Comparison of ENCODE assay signal across 10 mouse cellular contexts in the genomic region with DNA sequence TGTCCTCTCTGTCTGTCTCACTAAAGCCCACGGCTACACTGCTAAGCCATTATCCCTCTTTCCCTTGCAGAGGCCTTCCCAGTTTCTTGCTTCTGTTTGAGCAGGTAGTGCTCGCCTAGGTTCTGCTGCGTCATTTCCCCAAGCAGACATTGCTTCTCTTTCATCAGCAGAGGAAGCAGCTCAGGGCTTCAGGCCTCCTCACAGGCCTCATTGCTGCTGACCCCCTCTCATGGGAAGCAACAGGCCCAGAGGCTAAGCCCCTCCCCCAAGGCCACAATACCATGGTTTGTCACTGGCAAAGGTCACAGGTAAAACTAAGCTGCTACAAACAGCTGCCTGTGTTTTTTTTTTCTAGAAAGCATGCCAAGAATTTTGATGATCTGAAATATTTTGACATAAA. TPM values are rescaled to one million over a fixed set of nuclear protein-coding genes. Genes with fewer than 3 reads are reported as not detected.
DNase-seq lines count a peak whose midpoint lies in the region; ATAC-seq lines count a peak whose summit lies in the region.
"Had no signal": no experiment of that assay in that cellular context is flagged by ENCODE, and none has a peak within 500 bp of the region (broad histone marks: within the 10 kb centered on the region; RNA-seq: fewer than 3 reads in every experiment).

No protein-coding gene starts in this region.

- H3K27ac ChIP-seq in heart, embryonic 13.5 days (replicated peaks): peak overlapping the region; percentile 48; the same call in 1 of the 2 replicates
- peak overlapping the region; percentile 81 for H3K27ac ChIP-seq in kidney, embryonic 15.5 days
- peak overlapping the region; percentile 43 for H3K27ac ChIP-seq in midbrain, embryonic 16.5 days (ENCODE audit: low read length)
- H3K27ac ChIP-seq in intestine, embryonic 16.5 days (ENCODE audit: low read length): no peak overlapping the region
- H3K27ac ChIP-seq: neural tube, embryonic 12.5 days had no signal

- peaks cover 62% of the 10 kb centered on the region for H3K4me1 ChIP-seq in heart, embryonic 13.5 days
- H3K4me1 ChIP-seq in kidney, embryonic 15.5 days: peaks cover 37% of the 10 kb centered on the region
- peaks cover 3% of the 10 kb centered on the region; the same call in 1 of the 2 replicates for H3K4me1 ChIP-seq in midbrain, embryonic 16.5 days (ENCODE audit: control insufficient read depth, insufficient read depth, low read length)
- peaks cover 18% of the 10 kb centered on the region for H3K4me1 ChIP-seq in intestine, embryonic 16.5 days (ENCODE audit: control insufficient read depth, insufficient read depth, low read length)

- 0 out of 2 replicates have a peak overlapping the region, but pooled peaks have one; percentile 34 for H3K9ac ChIP-seq in heart, embryonic 13.5 days
- no peak overlapping the region for H3K9ac ChIP-seq in kidney, embryonic 15.5 days
- H3K9ac ChIP-seq in midbrain, embryonic 16.5 days (ENCODE audit: low read depth, low read length): no peak overlapping the region
- no peak overlapping the region for H3K9ac ChIP-seq in intestine, embryonic 16.5 days (ENCODE audit: low read depth, low read length)
- H3K9ac ChIP-seq: neural tube, embryonic 12.5 days had no signal

- no peak overlapping the region for H3K4me3 ChIP-seq in heart, embryonic 13.5 days
- H3K4me3 ChIP-seq in kidney, embryonic 15.5 days (replicated peaks): no peak overlapping the region
- H3K4me3 ChIP-seq in midbrain, embryonic 16.5 days (ENCODE audit: low read depth, low read length): no peak overlapping the region
- no peak overlapping the region for H3K4me3 ChIP-seq in intestine, embryonic 16.5 days (ENCODE audit: low read length)
- H3K4me3 ChIP-seq: neural tube, embryonic 12.5 days had no signal

- H3K4me2 ChIP-seq in heart, embryonic 13.5 days: peak overlapping the region; percentile 1; the same call in 1 of the 2 replicates
- no peak overlapping the region for H3K4me2 ChIP-seq in kidney, embryonic 15.5 days
- H3K4me2 ChIP-seq in midbrain, embryonic 16.5 days (ENCODE audit: low read length): no peak overlapping the region
- H3K4me2 ChIP-seq in intestine, embryonic 16.5 days (ENCODE audit: low read depth, low read length): no peak overlapping the region
- H3K4me2 ChIP-seq: neural tube, embryonic 12.5 days had no signal

- no peaks in the 10 kb centered on the region for H3K9me3 ChIP-seq in heart, embryonic 13.5 days
- H3K9me3 ChIP-seq in kidney, embryonic 15.5 days (replicated peaks): no peaks in the 10 kb centered on the region
- H3K9me3 ChIP-seq in midbrain, embryonic 16.5 days (replicated peaks; ENCODE audit: control insufficient read depth, low read length, poor library complexity, severe bottlenecking): no peaks in the 10 kb centered on the region
- H3K9me3 ChIP-seq in intestine, embryonic 16.5 days (ENCODE audit: control insufficient read depth, low read length): no peaks in the 10 kb centered on the region
- H3K9me3 ChIP-seq: neural tube, embryonic 12.5 days had no signal

- WGBS in heart, embryonic 13.5 days: 53% methylated on average over 3 of the region's 3 CpGs
- WGBS in kidney, embryonic 15.5 days: 38% methylated on average over 3 of the region's 3 CpGs
- 51% methylated on average over 3 of the region's 3 CpGs for WGBS in midbrain, embryonic 16.5 days
- 52% methylated on average over 3 of the region's 3 CpGs for WGBS in intestine, embryonic 16.5 days

- ATAC-seq in heart, embryonic 13.5 days (ENCODE audit: extremely low read depth, insufficient number of reproducible peaks, low FRiP score, low TSS enrichment): no peak
- no peak for ATAC-seq in kidney, embryonic 15.5 days (replicated peaks; ENCODE audit: low FRiP score)
- no peak for ATAC-seq in midbrain, embryonic 16.5 days
- ATAC-seq in intestine, embryonic 16.5 days: no peak

- DNase-seq in heart, adult 9 months (ENCODE audit: low spot score in 2 of 2): no peak
- peak; percentile 15 for DNase-seq in c-Kit-negative CD71-positive TER-119-positive erythroid progenitor cells, embryonic 14.5 days (ENCODE audit: low read depth, low spot score)
- DNase-seq in spleen, postnatal 36 days (ENCODE audit: low spot score in 2 of 2): no peak
- no peak for DNase-seq in layer of hippocampus, adult 8-10 months (ENCODE audit: low spot score in 2 of 2)
- DNase-seq: cerebellum, adult 11 months had no signal

- peaks cover 23% of the 10 kb centered on the region for H3K36me3 ChIP-seq in heart, embryonic 13.5 days
- no peaks in the 10 kb centered on the region for H3K36me3 ChIP-seq in kidney, embryonic 15.5 days
- H3K36me3 ChIP-seq in midbrain, embryonic 16.5 days (ENCODE audit: control insufficient read depth, insufficient read depth, low read length): no peaks in the 10 kb centered on the region
- no peaks in the 10 kb centered on the region for H3K36me3 ChIP-seq in intestine, embryonic 16.5 days (ENCODE audit: control insufficient read depth, insufficient read depth, low read length)
- H3K36me3 ChIP-seq: neural tube, embryonic 12.5 days had no signal

- no peaks in the 10 kb centered on the region for H3K27me3 ChIP-seq in heart, embryonic 13.5 days (replicated peaks)
- no peaks in the 10 kb centered on the region for H3K27me3 ChIP-seq in kidney, embryonic 15.5 days
- no peaks in the 10 kb centered on the region for H3K27me3 ChIP-seq in midbrain, embryonic 16.5 days (ENCODE audit: control insufficient read depth, insufficient read depth, low read depth, low read length)
- H3K27me3 ChIP-seq in intestine, embryonic 16.5 days (replicated peaks; ENCODE audit: control insufficient read depth, insufficient read depth, low read length): no peaks in the 10 kb centered on the region
- H3K27me3 ChIP-seq: neural tube, embryonic 12.5 days had no signal

RNA-seq across cellular contexts. Expression of a gene that starts 4.8 kb away (rescaled TPM):
- polyA plus RNA-seq in heart, embryonic 13.5 days (2015; fragmentation: Nextera tagmentation; extraction: Ambion mirVana): 13.3 and 15.6 TPM in 2 replicates
- 5.2 and 5.9 TPM in 2 replicates for polyA plus RNA-seq in kidney, embryonic 15.5 days (2015; fragmentation: Nextera tagmentation; extraction: Ambion mirVana)
- polyA plus RNA-seq in midbrain, embryonic 16.5 days (2015; fragmentation: Nextera tagmentation; extraction: Ambion mirVana): 0.19 and 0.20 TPM in 2 replicates
- under 1 TPM in 1 of 4 experiments, not detected in 3; 0.13 TPM for total RNA-seq in layer of hippocampus, adult 8-10 months (2022)
- 2.8 and 3.1 TPM in 2 replicates for polyA plus RNA-seq in intestine, embryonic 16.5 days (2015; fragmentation: Nextera tagmentation; extraction: Ambion mirVana)

RNA-seq across cellular contexts. Expression of a gene that starts 17.5 kb away (rescaled TPM):
- 0.20 TPM in 1 of 2 replicates, not detected in the other for polyA plus RNA-seq in heart, embryonic 13.5 days (2015; fragmentation: Nextera tagmentation; extraction: Ambion mirVana)
- polyA plus RNA-seq in kidney, embryonic 15.5 days (2015; fragmentation: Nextera tagmentation; extraction: Ambion mirVana): 1.7 and 2.3 TPM in 2 replicates
- 1.2 and 1.8 TPM in 2 replicates for polyA plus RNA-seq in midbrain, embryonic 16.5 days (2015; fragmentation: Nextera tagmentation; extraction: Ambion mirVana)
- total RNA-seq in layer of hippocampus, adult 8-10 months (2022): 10 to 100 TPM in 2 of 4 experiments, 1 to 10 TPM in 2; 7.3 to 13.2 (median 10.2) TPM
- 2.4 and 2.6 TPM in 2 replicates for polyA plus RNA-seq in intestine, embryonic 16.5 days (2015; fragmentation: Nextera tagmentation; extraction: Ambion mirVana)

RNA-seq across cellular contexts. Expression of a gene that starts 22.9 kb away (rescaled TPM):
- 290 and 310 TPM in 2 replicates for polyA plus RNA-seq in heart, embryonic 13.5 days (2015; fragmentation: Nextera tagmentation; extraction: Ambion mirVana)
- polyA plus RNA-seq in kidney, embryonic 15.5 days (2015; fragmentation: Nextera tagmentation; extraction: Ambion mirVana): 210 and 216 TPM in 2 replicates
- 11.2 and 16.3 TPM in 2 replicates for polyA plus RNA-seq in midbrain, embryonic 16.5 days (2015; fragmentation: Nextera tagmentation; extraction: Ambion mirVana)
- 10 to 100 TPM; 34.6 to 42.2 (median 40.3) TPM for total RNA-seq in layer of hippocampus, adult 8-10 months (2022)
- 93.4 and 97.1 TPM in 2 replicates for polyA plus RNA-seq in intestine, embryonic 16.5 days (2015; fragmentation: Nextera tagmentation; extraction: Ambion mirVana)

RNA-seq across cellular contexts. Expression of a gene that starts 24.7 kb away (rescaled TPM):
- 70.6 and 71.1 TPM in 2 replicates for polyA plus RNA-seq in heart, embryonic 13.5 days (2015; fragmentation: Nextera tagmentation; extraction: Ambion mirVana)
- 112 and 120 TPM in 2 replicates for polyA plus RNA-seq in kidney, embryonic 15.5 days (2015; fragmentation: Nextera tagmentation; extraction: Ambion mirVana)
- 74.2 and 80.5 TPM in 2 replicates for polyA plus RNA-seq in midbrain, embryonic 16.5 days (2015; fragmentation: Nextera tagmentation; extraction: Ambion mirVana)
- 100 to 1,000 TPM; 115 to 129 (median 123) TPM for total RNA-seq in layer of hippocampus, adult 8-10 months (2022)
- polyA plus RNA-seq in intestine, embryonic 16.5 days (2015; fragmentation: Nextera tagmentation; extraction: Ambion mirVana): 82.1 and 82.3 TPM in 2 replicates

RNA-seq across cellular contexts. Expression of a gene that starts 25.3 kb away (rescaled TPM):
- polyA plus RNA-seq in heart, embryonic 13.5 days (2015; fragmentation: Nextera tagmentation; extraction: Ambion mirVana): 1.2 and 1.9 TPM in 2 replicates
- 2.1 and 2.8 TPM in 2 replicates for polyA plus RNA-seq in kidney, embryonic 15.5 days (2015; fragmentation: Nextera tagmentation; extraction: Ambion mirVana)
- polyA plus RNA-seq in midbrain, embryonic 16.5 days (2015; fragmentation: Nextera tagmentation; extraction: Ambion mirVana): 0.85 and 1.1 TPM in 2 replicates
- 1 to 10 TPM; 2.3 to 4.3 (median 3.3) TPM for total RNA-seq in layer of hippocampus, adult 8-10 months (2022)
- polyA plus RNA-seq in intestine, embryonic 16.5 days (2015; fragmentation: Nextera tagmentation; extraction: Ambion mirVana): 0.65 and 0.93 TPM in 2 replicates
